Mouse (Mus musculus) heart, postnatal 0 days (tissue): ENCODE results near the gene Supt6. TPM values are rescaled to one million over a fixed set of nuclear protein-coding genes. Genes with fewer than 3 reads are reported as not detected.
"Not testable (repeated sequence)": the region's sequence is repeated elsewhere in the genome, so short reads cannot be mapped to it uniquely, and the experiment has no call there.

Experiments used
- ATAC-seq: fragments of 200-750 bp; cut with Nextera tagmentation; 2 replicates; pipeline ENCODE4 v1.8.0; 2017; ENCODE audit warnings: low read depth, moderate number of reproducible peaks, moderate library complexity; ENCODE audit not compliant: insufficient read depth
- DNase-seq: peaks from one replicate; pipeline ENCODE4 v3.0.0-alpha.2; 2016; ENCODE audit warnings: low spot score
- H3K27ac ChIP-seq: fragments of 300-500 bp; sonication (generic); 2 replicates; pipeline ENCODE4 v1.5.1; 2014; ENCODE audit warnings: low read depth, mild to moderate bottlenecking
- H3K27me3 ChIP-seq: fragments of 300-500 bp; sonication (generic); 2 replicates; pipeline ENCODE4 v1.6.1; 2014; ENCODE audit warnings: low read length, mixed read lengths; ENCODE audit not compliant: control insufficient read depth, insufficient read depth
- H3K36me3 ChIP-seq: fragments of 300-500 bp; sonication (generic); replicated peaks from 2 replicates; pipeline ENCODE4 v1.6.1; 2014; ENCODE audit warnings: low read length, mixed read lengths; ENCODE audit not compliant: control insufficient read depth, insufficient read depth
- H3K4me1 ChIP-seq: fragments of 300-500 bp; sonication (generic); 2 replicates; pipeline ENCODE4 v1.6.1; 2014; ENCODE audit warnings: antibody characterized with exemption; ENCODE audit not compliant: control insufficient read depth, insufficient read depth
- H3K4me2 ChIP-seq: fragments of 300-500 bp; sonication (generic); 2 replicates; pipeline ENCODE4 v1.6.1; 2014; ENCODE audit warnings: low read depth, mild to moderate bottlenecking, low read length, moderate library complexity
- H3K4me3 ChIP-seq: fragments of 300-500 bp; sonication (generic); 2 replicates; pipeline ENCODE4 v1.5.1; 2014; ENCODE audit warnings: low read depth, low read length
- H3K9ac ChIP-seq: fragments of 300-500 bp; sonication (generic); replicated peaks from 2 replicates; pipeline ENCODE4 v1.6.1; 2014; ENCODE audit warnings: low read depth, low read length, mixed read lengths
- H3K9me3 ChIP-seq: fragments of 300-500 bp; sonication (generic); replicated peaks from 2 replicates; pipeline ENCODE4 v1.6.1; 2016; ENCODE audit warnings: low read length; ENCODE audit not compliant: control insufficient read depth
- CTCF ChIP-seq: IDR thresholded peaks from 2 replicates; pipeline ENCODE4 v1.5.1; 2016; ENCODE audit warnings: antibody characterized with exemption, control low read depth, low read depth
- EP300 ChIP-seq: IDR thresholded peaks from 2 replicates; pipeline ENCODE4 v1.6.1; 2016; ENCODE audit warnings: antibody characterized with exemption, low read depth
- WGBS: fragments of 180-500 bp; shearing (Covaris S2); extraction: QIAGEN DNeasy Blood & Tissue Kit; methylation state at CpG from one replicate; pipeline ENCODE4 v1.1.7; 2014; 5-methylcytosine and 5-hydroxymethylcytosine counted together
- polyA plus RNA-seq: library from polyadenylated mRNA; unstranded; fragments of >200 nt; fragmentation: Nextera tagmentation; extraction: Ambion mirVana; gene quantifications from 2 replicates; pipeline ENCODE4 v1.2.1, GENCODE M21; 2015
- total RNA-seq: library from RNA; depleted of rRNA; stranded (reverse); fragments of >200 nt; gene quantifications from 2 replicates; pipeline ENCODE4 v1.2.3, GENCODE M21; 2014; ENCODE audit warnings: low replicate concordance

The Supt6 gene
- total and polyA plus RNA-seq, 2 experiments from 2014 or later = 7.6 to 12.1 TPM

- peak; percentile 68 for ATAC-seq
- H3K9me3 ChIP-seq = no peaks in the 10 kb centered on the region
Measured at GRCm38 (mm10) chr11:78194411-78195100, 51.2 kb downstream of the Supt6 start.

DNA sequence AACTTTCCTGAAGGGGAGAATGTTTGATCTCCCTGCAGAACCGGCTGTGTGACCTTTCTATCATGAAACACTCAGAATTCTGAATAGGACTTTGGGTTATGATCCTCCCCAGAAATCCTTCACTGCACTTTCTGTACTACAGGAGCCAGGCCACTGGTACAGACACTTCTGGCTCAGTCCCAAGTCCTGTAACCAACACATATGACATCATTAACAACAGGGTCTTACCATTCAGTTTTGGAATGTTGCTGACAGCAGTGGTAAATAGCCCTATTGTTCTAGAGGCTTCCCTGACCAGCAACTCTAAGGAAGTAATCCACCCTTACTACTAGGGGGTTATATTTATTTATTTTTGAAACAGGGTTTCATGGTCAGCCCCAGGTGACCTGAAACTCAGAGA lies 52.7 kb downstream of the Supt6 start, which contains the start of gene Proca1:
Proca1 (plus strand) TSS at position 280 of the 400 bp plus-strand sequence.
- Histone ChIP-seq H3K4me1 (peaks cover 6% of the 10 kb centered on the region; the same call in 1 of the 2 replicates), H3K36me3 (peaks cover 20% of the 10 kb centered on the region), H3K9me3 (no peaks in the 10 kb centered on the region), H3K27ac (no peak within 1 kb of the TSS), H3K4me2 (peak within 1 kb of the TSS; percentile 69; the same call in 1 of the 2 replicates), H3K4me3 (no peak within 1 kb of the TSS; the same call in 1 of the 2 replicates), H3K27me3 (no peaks in the 10 kb centered on the region), H3K9ac (no peak within 1 kb of the TSS)
- DNase-seq (no peak), ATAC-seq (no peak)
- no peak for TF ChIP-seq EP300
- TF ChIP-seq CTCF = no peak
- 43% methylated on average over 1 of the region's 1 CpGs for WGBS

More at GRCm38 (mm10) chr11:78194411-78195100, 51.2 kb downstream of the Supt6 start:
- Histone ChIP-seq H3K4me3 (peak overlapping the region; percentile 55), H3K4me2 (peak overlapping the region; percentile 69), H3K36me3 (peaks cover 20% of the 10 kb centered on the region), H3K27me3 (no peaks in the 10 kb centered on the region), H3K27ac (no peak overlapping the region), H3K4me1 (peaks cover 6% of the 10 kb centered on the region; the same call in 1 of the 2 replicates), H3K9ac (peak overlapping the region; percentile 40)
- TF ChIP-seq CTCF = no peak
- TF ChIP-seq EP300 = no peak
- DNase-seq = peak; percentile 54
- WGBS = 6% methylated on average over 30 of the region's 30 CpGs

DNA sequence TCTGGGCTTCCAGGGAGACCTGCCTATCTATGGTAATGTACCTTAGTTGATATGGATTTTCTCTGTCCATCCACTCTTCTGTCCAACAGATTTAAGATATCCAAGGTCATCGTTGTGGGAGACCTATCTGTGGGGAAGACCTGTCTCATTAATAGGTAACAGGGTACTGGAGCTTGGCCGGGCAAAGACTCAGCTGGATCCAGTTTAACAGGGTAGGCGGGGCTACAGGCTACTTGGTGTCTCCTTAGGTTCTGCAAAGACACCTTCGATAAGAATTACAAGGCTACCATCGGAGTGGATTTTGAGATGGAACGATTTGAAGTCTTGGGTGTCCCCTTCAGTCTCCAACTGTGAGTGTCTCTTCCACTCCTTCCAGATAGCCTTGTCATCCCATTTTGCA lies 55.7 kb downstream of the Supt6 start:
- DNase-seq (no peak), ATAC-seq (no peak)
- WGBS = 73% methylated on average over 6 of the region's 6 CpGs
- Histone ChIP-seq H3K9me3 (no peaks in the 10 kb centered on the region), H3K36me3 (peaks cover 20% of the 10 kb centered on the region), H3K4me3 (peak overlapping the region; percentile 71; the same call in 1 of the 2 replicates), H3K27me3 (no peaks in the 10 kb centered on the region), H3K9ac (no peak overlapping the region), H3K27ac (peak overlapping the region; percentile 78; the same call in 1 of the 2 replicates), H3K4me1 (peaks cover 5% of the 10 kb centered on the region; the same call in 1 of the 2 replicates), H3K4me2 (0 out of 2 replicates have a peak overlapping the region, but pooled peaks have one; percentile 74)
- TF ChIP-seq CTCF (no peak), EP300 (no peak)

DNA sequence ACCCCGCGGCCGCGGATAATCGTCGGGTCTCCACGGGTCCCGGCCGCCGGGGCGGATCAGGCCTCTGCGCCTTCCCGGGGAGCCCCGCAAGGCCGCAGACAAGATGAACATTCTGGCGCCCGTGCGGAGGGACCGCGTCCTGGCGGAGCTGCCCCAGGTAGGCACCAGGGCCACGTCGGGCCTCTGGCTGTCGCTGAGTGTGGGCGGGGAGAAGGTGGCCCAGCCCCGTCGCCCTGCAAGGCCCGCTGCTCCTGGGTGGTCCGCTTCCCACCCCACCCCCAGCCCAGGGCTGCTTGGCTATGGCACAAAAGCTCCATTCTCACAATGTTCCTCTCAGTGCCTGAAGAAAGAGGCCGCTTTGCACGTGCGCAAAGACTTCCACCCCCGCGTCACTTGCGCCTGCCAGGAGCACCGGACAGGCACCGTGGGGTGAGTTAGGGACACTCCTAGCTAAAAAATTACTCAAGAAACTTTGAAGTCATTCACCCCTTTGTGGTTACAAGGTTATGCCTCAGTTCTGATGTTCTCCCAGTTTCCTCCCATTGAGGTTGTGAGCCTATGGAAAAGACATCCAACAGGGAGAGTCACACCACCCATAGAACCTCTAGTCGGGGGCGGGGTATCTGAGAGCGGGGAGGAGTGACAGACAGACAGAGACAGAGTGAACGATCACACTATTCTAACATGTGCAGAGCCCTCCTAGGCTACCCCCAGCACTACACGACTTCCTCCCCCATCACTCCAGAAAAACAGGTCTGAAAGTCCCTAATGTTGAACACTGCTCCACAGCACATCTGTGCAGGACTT lies 56.4 kb downstream of the Supt6 start:
- peak; percentile 37 for DNase-seq
- peak overlapping the region; percentile 74 for H3K4me2 ChIP-seq
- TF ChIP-seq CTCF (no peak), EP300 (no peak)
- ATAC-seq = peak; percentile 62
- H3K9me3 ChIP-seq = no peaks in the 10 kb centered on the region
- peak overlapping the region; percentile 71 for H3K4me3 ChIP-seq
- H3K36me3 ChIP-seq = peaks cover 20% of the 10 kb centered on the region
- no peaks in the 10 kb centered on the region for H3K27me3 ChIP-seq
- H3K9ac ChIP-seq = peak overlapping the region; percentile 78
- peak overlapping the region; percentile 78 for H3K27ac ChIP-seq
- 1% methylated on average over 42 of the region's 42 CpGs for WGBS
- no peaks in the 10 kb centered on the region for H3K4me1 ChIP-seq

DNA sequence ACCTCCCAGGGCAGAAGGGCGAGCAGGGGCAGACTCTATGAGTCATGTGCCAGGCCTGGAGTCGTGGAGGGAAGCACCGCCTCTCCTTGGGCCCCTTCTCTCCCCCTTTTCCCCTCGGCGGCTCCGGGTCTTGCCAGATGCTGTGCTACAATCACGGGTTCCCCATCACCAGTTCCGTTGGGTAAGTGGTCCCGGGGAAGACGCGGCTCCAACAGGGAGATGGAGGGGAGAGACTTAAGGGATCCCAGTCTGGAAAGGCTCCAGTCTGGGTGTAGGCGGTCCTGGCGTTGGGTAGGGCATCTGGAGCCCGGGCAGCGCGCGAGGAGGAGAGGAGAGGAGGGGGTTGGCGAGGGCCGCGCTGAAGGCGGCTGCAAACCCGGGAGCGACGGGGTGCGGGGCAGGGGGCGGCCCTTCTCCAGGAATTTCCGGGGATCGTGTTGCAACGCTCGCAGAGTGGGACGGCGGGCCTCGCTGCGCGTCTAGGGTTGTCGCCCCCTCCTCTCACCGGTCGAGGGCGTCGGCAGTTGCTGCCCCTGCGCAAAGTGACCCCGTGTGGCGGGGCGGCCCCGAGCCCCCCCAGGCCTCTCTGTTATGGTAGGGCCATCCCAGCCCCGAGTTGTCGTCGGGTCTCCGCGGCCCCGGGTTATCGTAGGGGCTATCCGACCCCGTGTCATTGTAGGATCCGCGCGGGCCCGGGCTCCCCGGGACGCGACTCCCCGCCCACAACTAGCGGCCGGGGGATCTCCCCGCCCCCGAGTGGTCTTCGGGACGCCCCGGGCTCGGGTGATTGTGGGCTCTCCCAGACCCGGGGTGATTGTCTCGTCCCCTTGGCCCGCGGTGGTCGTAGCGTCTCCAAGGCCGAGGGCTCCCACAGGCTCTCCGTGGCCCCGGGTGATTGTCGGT lies 57.2 kb downstream of the Supt6 start, which contains the start of gene Rab34:
Rab34 (plus strand) TSS at position 100 of the 903 bp plus-strand sequence.
- H3K9me3 ChIP-seq = no peaks in the 10 kb centered on the region
- peak within 1 kb of the TSS; percentile 78 for H3K9ac ChIP-seq
- under 1% methylated on average over 78 of the region's 80 CpGs for WGBS
- peaks cover 6% of the 10 kb centered on the region; the same call in 1 of the 2 replicates for H3K4me1 ChIP-seq
- peak; percentile 72 for DNase-seq
- H3K27ac ChIP-seq = peak within 1 kb of the TSS; percentile 78
- ATAC-seq = peak; percentile 72
- peak within 1 kb of the TSS; percentile 74 for H3K4me2 ChIP-seq
- TF ChIP-seq EP300 (no peak), CTCF (no peak)
- peaks cover 20% of the 10 kb centered on the region for H3K36me3 ChIP-seq
- no peaks in the 10 kb centered on the region for H3K27me3 ChIP-seq
- H3K4me3 ChIP-seq = peak within 1 kb of the TSS; percentile 71

GRCm38 (mm10) chr11:78184702-78185101 lies 61.1 kb downstream of the Supt6 start:
- Histone ChIP-seq H3K4me1 (peaks cover 12% of the 10 kb centered on the region), H3K36me3 (peaks cover 25% of the 10 kb centered on the region)
- not testable (repeated sequence) for ATAC-seq, H3K4me2 ChIP-seq, DNase-seq, H3K9ac ChIP-seq, H3K4me3 ChIP-seq, H3K27ac ChIP-seq, H3K9me3 ChIP-seq, H3K27me3 ChIP-seq
- 91% methylated on average over 6 of the region's 6 CpGs for WGBS
